Mouse (Mus musculus) heart, embryonic 15.5 days (tissue): ENCODE data around the gene Olfr1451. TPM values are rescaled to one million over a fixed set of nuclear protein-coding genes. Genes with fewer than 3 reads are reported as not detected.
"Not testable (repeated sequence)": the region's sequence is repeated elsewhere in the genome, so short reads cannot be mapped to it uniquely, and the experiment has no call there.

ENCODE experiments used
- ATAC-seq: fragments of 200-750 bp; cut with Nextera tagmentation; replicated peaks from 2 replicates; pipeline ENCODE4 v1.8.0; 2017; ENCODE audit warnings: low read depth, moderate TSS enrichment; ENCODE audit not compliant: insufficient number of reproducible peaks, insufficient read depth, low FRiP score
- H3K27ac ChIP-seq: fragments of 300-500 bp; sonication (generic); 2 replicates; pipeline ENCODE4 v1.5.1; 2015; ENCODE audit warnings: mild to moderate bottlenecking, inconsistent platforms
- H3K27me3 ChIP-seq: fragments of 300-500 bp; sonication (generic); 2 replicates; pipeline ENCODE4 v1.6.1; 2015; ENCODE audit warnings: inconsistent platforms
- H3K36me3 ChIP-seq: fragments of 300-500 bp; sonication (generic); 2 replicates; pipeline ENCODE4 v1.6.1; 2015; ENCODE audit warnings: mild to moderate bottlenecking, inconsistent platforms
- H3K4me1 ChIP-seq: fragments of 300-500 bp; sonication (generic); replicated peaks from 2 replicates; pipeline ENCODE4 v1.6.1; 2015; ENCODE audit warnings: inconsistent platforms
- H3K4me2 ChIP-seq: fragments of 300-500 bp; sonication (generic); 2 replicates; pipeline ENCODE4 v1.6.1; 2015; ENCODE audit warnings: inconsistent platforms, mild to moderate bottlenecking, moderate library complexity
- H3K4me3 ChIP-seq: fragments of 300-500 bp; sonication (generic); 2 replicates; pipeline ENCODE4 v1.5.1; 2015; ENCODE audit warnings: mild to moderate bottlenecking, inconsistent platforms
- H3K9ac ChIP-seq: fragments of 300-500 bp; sonication (generic); 2 replicates; pipeline ENCODE4 v1.6.1; 2015; ENCODE audit warnings: mild to moderate bottlenecking, inconsistent platforms
- H3K9me3 ChIP-seq: fragments of 300-500 bp; sonication (generic); replicated peaks from 2 replicates; pipeline ENCODE4 v1.6.1; 2016; ENCODE audit warnings: inconsistent platforms
- WGBS: fragments of 180-500 bp; shearing (Covaris S2); methylation state at CpG from one replicate; pipeline ENCODE4 v1.1.7; 2015; ENCODE audit warnings: mixed read lengths; 5-methylcytosine and 5-hydroxymethylcytosine counted together
- polyA plus RNA-seq: library from polyadenylated mRNA; unstranded; fragments of >200 nt; fragmentation: Nextera tagmentation; extraction: Ambion mirVana; gene quantifications from 2 replicates; pipeline ENCODE4 v1.2.1, GENCODE M21; 2015

Olfr1451 gene
- not detected in 2 replicates for polyA plus RNA-seq

DNA sequence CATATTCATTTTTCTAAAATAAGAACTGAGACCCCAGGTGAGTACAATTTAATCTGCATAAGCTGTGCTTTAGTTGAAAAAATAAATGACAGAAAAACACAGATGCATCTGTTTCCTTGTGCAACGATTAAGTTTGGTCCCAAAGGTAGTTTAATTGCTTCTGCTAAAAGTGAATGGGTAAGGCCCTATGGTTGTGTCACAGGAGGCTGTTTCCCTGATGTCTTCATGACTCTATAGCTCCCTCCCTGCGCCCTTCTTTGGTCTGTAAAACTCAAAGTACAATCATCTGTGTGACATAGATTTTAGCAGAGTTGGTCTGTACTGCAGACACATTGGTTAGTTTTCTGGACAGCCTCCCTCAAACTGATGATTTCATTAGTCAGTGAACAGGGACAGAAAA lies at the start of gene Olfr1451:
Gene Olfr1451, plus strand, starts transcription at position 301 of the 400 bp plus-strand sequence.
- ATAC-seq = no peak
- Histone ChIP-seq H3K9ac (no peak within 1 kb of the TSS), H3K4me1 (no peaks in the 10 kb centered on the region), H3K4me2 (no peak within 1 kb of the TSS), H3K9me3 (no peaks in the 10 kb centered on the region), H3K36me3 (no peaks in the 10 kb centered on the region), H3K4me3 (no peak within 1 kb of the TSS), H3K27me3 (no peaks in the 10 kb centered on the region), H3K27ac (no peak within 1 kb of the TSS)
- 69% methylated on average over 2 of the region's 2 CpGs for WGBS

- WGBS = 76% methylated on average over 1 of the region's 1 CpGs
- Histone ChIP-seq H3K4me2 (no peak within 1 kb of the TSS), H3K9ac (no peak within 1 kb of the TSS), H3K4me1 (no peaks in the 10 kb centered on the region), H3K36me3 (no peaks in the 10 kb centered on the region), H3K9me3 (no peaks in the 10 kb centered on the region), H3K27ac (no peak within 1 kb of the TSS), H3K4me3 (no peak within 1 kb of the TSS), H3K27me3 (no peaks in the 10 kb centered on the region)
- ATAC-seq = no peak
Measured at GRCm38 (mm10) chr19:12949958-12950357, 44.9 kb upstream of the Olfr1451 start, which contains the start of gene Olfr1450. Olfr1450 (plus strand) TSS chr19:12950258.

DNA sequence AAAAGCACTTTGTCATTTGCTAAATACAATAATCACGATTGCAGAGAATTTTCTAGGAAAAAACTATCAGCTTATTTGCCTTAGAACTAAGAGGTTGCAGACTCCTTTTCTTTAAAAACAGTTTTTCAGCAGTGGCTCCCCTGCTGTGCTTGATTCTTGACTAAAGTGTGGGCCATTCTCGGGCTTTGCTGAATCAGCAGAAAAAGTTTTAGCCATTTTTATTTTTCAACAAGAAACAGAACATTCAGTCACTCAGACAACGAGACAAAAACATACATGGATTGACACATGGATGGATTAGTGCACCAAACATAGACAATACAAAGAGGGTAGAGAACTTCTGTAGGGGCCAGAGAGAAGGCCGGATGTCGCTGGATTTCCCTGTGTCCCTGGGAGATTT lies 24.7 kb upstream of the Olfr1451 start:
- ATAC-seq, H3K4me3 ChIP-seq: not testable (repeated sequence)
- WGBS = 75% methylated on average over 5 of the region's 5 CpGs

DNA sequence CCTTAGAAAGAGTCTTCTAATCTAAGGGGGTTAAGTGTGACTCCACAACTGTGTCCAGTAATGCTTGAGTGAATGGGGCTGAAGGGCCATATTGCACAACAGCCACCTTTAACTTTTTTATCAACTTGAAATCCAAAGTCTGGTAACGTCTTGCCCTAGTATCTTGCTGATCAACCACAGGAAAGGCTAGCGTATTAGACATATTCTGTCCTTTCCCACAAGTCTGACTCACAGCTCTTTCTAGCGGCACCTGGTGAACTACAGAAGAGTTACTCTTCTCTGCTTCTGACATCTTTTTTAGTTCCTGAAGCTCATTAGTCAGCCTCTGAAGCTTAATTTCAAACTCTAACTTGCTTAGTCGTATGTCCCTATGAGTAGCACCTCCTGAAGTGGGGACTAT lies 2.5 kb upstream of the Olfr1451 start:
- not testable (repeated sequence) for H3K27ac ChIP-seq, H3K4me2 ChIP-seq, H3K4me3 ChIP-seq, H3K9ac ChIP-seq, H3K27me3 ChIP-seq, H3K36me3 ChIP-seq, ATAC-seq, H3K4me1 ChIP-seq, H3K9me3 ChIP-seq
- 83% methylated on average over 4 of the region's 4 CpGs for WGBS

More for the DNA sequence above, 24.7 kb upstream of the Olfr1451 start:
- not testable (repeated sequence) for H3K27ac ChIP-seq, H3K4me2 ChIP-seq, H3K27me3 ChIP-seq, H3K9ac ChIP-seq, H3K9me3 ChIP-seq, H3K4me1 ChIP-seq, H3K36me3 ChIP-seq

- 38% methylated on average over 1 of the region's 1 CpGs for WGBS
- H3K4me1 ChIP-seq = no peaks in the 10 kb centered on the region
- H3K36me3 ChIP-seq = no peaks in the 10 kb centered on the region
- no peak within 1 kb of the TSS for H3K4me2 ChIP-seq
- no peak within 1 kb of the TSS for H3K9ac ChIP-seq
- ATAC-seq = no peak
- H3K4me3 ChIP-seq = no peak within 1 kb of the TSS
- no peaks in the 10 kb centered on the region for H3K27me3 ChIP-seq
- H3K9me3 ChIP-seq = no peaks in the 10 kb centered on the region; the same call in 1 of the 2 replicates
- no peak within 1 kb of the TSS for H3K27ac ChIP-seq
Measured at GRCm38 (mm10) chr19:13028227-13028626, 33.4 kb downstream of the Olfr1451 start, which contains the start of gene Olfr1453. Olfr1453 (minus strand) TSS chr19:13028327.

Other genes with a start within 250 kb of the Olfr1451 start
- gene Cntf, start 229.4 kb upstream of the Olfr1451 start, polyA plus RNA-seq = 0.77 and 0.97 TPM in 2 replicates
- 11.4 TPM in 2 replicates for gene Zfp91, start 198.9 kb upstream of the Olfr1451 start, polyA plus RNA-seq
- 1.1 and 4.0 TPM in 2 replicates for gene Lpxn, start 198.8 kb upstream of the Olfr1451 start, polyA plus RNA-seq
- gene Gm5244, start 148.3 kb upstream of the Olfr1451 start, polyA plus RNA-seq = not detected in 2 replicates
- not detected in 2 replicates for gene Olfr1444, start 137.7 kb upstream of the Olfr1451 start, polyA plus RNA-seq
- not detected in 2 replicates for gene Olfr1445, start 111.2 kb upstream of the Olfr1451 start, polyA plus RNA-seq
- not detected in 2 replicates for gene Olfr1446, start 101.5 kb upstream of the Olfr1451 start, polyA plus RNA-seq
- not detected in 2 replicates for gene Olfr1447, start 91.3 kb upstream of the Olfr1451 start, polyA plus RNA-seq
- gene Olfr1448, start 70.6 kb upstream of the Olfr1451 start, polyA plus RNA-seq = not detected in 2 replicates
- not detected in 2 replicates for gene Olfr1449, start 64.2 kb upstream of the Olfr1451 start, polyA plus RNA-seq
- not detected in 2 replicates for gene Olfr1450, start 44.8 kb upstream of the Olfr1451 start, polyA plus RNA-seq
- not detected in 2 replicates for gene Olfr1453, start 33.3 kb downstream of the Olfr1451 start, polyA plus RNA-seq
- not detected in 2 replicates for gene Olfr1454, start 65.6 kb downstream of the Olfr1451 start, polyA plus RNA-seq
- not detected in 2 replicates for gene Olfr1457, start 102.9 kb downstream of the Olfr1451 start, polyA plus RNA-seq
- not detected in 2 replicates for gene Olfr1458, start 111.8 kb downstream of the Olfr1451 start, polyA plus RNA-seq
- gene Olfr1459, start 154.5 kb downstream of the Olfr1451 start, polyA plus RNA-seq = not detected in 2 replicates
- not detected in 2 replicates for gene Olfr1461, start 168.0 kb downstream of the Olfr1451 start, polyA plus RNA-seq
- not detected in 2 replicates for gene Olfr1462, start 190.7 kb downstream of the Olfr1451 start, polyA plus RNA-seq
- not detected in 2 replicates for gene Olfr1463, start 236.3 kb downstream of the Olfr1451 start, polyA plus RNA-seq